16 mouse cellular contexts compared by ENCODE assay signal in the genomic region with DNA sequence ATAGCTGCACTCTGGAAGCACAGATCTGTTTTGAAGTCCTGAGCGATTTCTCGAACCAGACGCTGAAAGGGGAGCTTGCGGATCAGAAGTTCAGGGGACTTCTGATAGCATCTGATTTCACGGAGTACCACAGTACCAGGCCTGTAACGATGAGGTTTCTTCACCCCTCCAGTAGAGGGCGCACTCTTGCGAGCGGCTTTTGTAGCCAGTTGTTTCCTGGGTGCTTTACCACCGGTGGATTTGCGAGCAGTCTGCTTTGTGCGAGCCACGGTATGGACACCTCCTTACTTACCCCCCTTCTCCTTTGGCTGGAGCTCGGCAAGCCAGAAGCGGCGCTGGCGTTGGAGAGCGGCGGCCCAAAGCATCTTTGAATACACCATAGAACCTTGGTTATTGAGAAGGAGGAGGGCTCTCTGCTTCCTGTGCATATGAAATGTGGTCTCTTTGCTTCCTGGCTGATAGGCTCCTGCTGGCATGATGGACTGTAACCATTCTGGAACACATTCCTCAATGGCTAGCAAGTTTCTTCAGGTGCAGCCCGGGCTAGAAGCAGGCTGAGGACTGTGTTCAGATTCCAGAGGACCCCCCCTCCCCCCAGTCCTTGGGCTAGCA. TPM values are rescaled to one million over a fixed set of nuclear protein-coding genes. Genes with fewer than 3 reads are reported as not detected.
A peak's percentile ranks its signal among the peaks of the same experiment; 100 is the strongest.
DNase-seq lines count a peak whose midpoint lies in the region; ATAC-seq and TF ChIP-seq lines count a peak whose summit lies in the region.
"Had no signal": no experiment of that assay in that cellular context is flagged by ENCODE, and none has a peak within 500 bp of the region (broad histone marks: within the 10 kb centered on the region; RNA-seq: fewer than 3 reads in every experiment).

No protein-coding gene starts in this region.

- no peaks in the 10 kb centered on the region for H3K36me3 ChIP-seq in CH12.LX (replicated peaks in 1 of 2; ENCODE audit: control insufficient read depth in 1 of 2, insufficient read depth in 1 of 2, low read length in 1 of 2)
- no peaks in the 10 kb centered on the region for H3K36me3 ChIP-seq in liver, embryonic 14.5 days (replicated peaks; ENCODE audit: control insufficient read depth, insufficient read depth, low read depth)
- H3K36me3 ChIP-seq in forebrain, embryonic 14.5 days (ENCODE audit: control insufficient read depth, insufficient read depth, low read length) = no peaks in the 10 kb centered on the region
- H3K36me3 ChIP-seq in midbrain, postnatal 0 days (ENCODE audit: insufficient read depth, low read length) = no peaks in the 10 kb centered on the region
- H3K36me3 ChIP-seq: forebrain, embryonic 12.5 days; heart, embryonic 15.5 days; hindbrain, embryonic 13.5 days; limb, embryonic 12.5 days; midbrain, embryonic 12.5 days had no signal

- H3K4me2 ChIP-seq in CH12.LX (ENCODE audit: insufficient read depth, low read depth, poor library complexity, severe bottlenecking) = no peak overlapping the region
- H3K4me2 ChIP-seq in liver, embryonic 14.5 days (ENCODE audit: low read depth) = no peak overlapping the region
- no peak overlapping the region for H3K4me2 ChIP-seq in forebrain, embryonic 14.5 days (ENCODE audit: low read length)
- H3K4me2 ChIP-seq in midbrain, postnatal 0 days (ENCODE audit: low read depth, low read length, poor library complexity, severe bottlenecking) = no peak overlapping the region
- H3K4me2 ChIP-seq: forebrain, embryonic 12.5 days; heart, embryonic 15.5 days; hindbrain, embryonic 13.5 days; limb, embryonic 12.5 days; midbrain, embryonic 12.5 days had no signal

- in situ Hi-C loops in CH12.LX (cut with MboI; ENCODE audit: low pct_ligation_motif_present, low pct_unique_long_range_greater_than_20kb, low sequenced_read_pairs) = no loop called here

- no peak overlapping the region for H3K9ac ChIP-seq in CH12.LX (ENCODE audit: insufficient read depth, low read depth)
- H3K9ac ChIP-seq in liver, embryonic 14.5 days (replicated peaks) = no peak overlapping the region
- no peak overlapping the region for H3K9ac ChIP-seq in forebrain, embryonic 14.5 days (ENCODE audit: low read length)
- no peak overlapping the region for H3K9ac ChIP-seq in midbrain, postnatal 0 days (replicated peaks; ENCODE audit: low read length, poor library complexity, severe bottlenecking)
- H3K9ac ChIP-seq: forebrain, embryonic 12.5 days; heart, embryonic 15.5 days; hindbrain, embryonic 13.5 days; limb, embryonic 12.5 days; midbrain, embryonic 12.5 days had no signal

- no peak for ATAC-seq in liver, embryonic 14.5 days (ENCODE audit: insufficient read depth)
- no peak for ATAC-seq in forebrain, embryonic 14.5 days
- ATAC-seq in midbrain, postnatal 0 days (ENCODE audit: low FRiP score) = no peak
- ATAC-seq: CD4-positive, CD25-positive, alpha-beta regulatory T cell, adult 4 months had no signal

- intact Hi-C loops in left cerebral cortex, adult 2 months (cut with DNase I) = no loop called here
- intact Hi-C loops in left cerebral cortex, postnatal 4 days (cut with DNase I) = no loop called here

- no peak overlapping the region for H3K4me3 ChIP-seq in left cerebral cortex, adult 2 months
- no peak overlapping the region for H3K4me3 ChIP-seq in CH12.LX (replicated peaks in 1 of 3; ENCODE audit: low read depth in 2 of 3, low read length in 2 of 3, poor library complexity in 1 of 3)
- H3K4me3 ChIP-seq in bone marrow, adult 2 months (replicated peaks; ENCODE audit: control insufficient read depth, low read depth, low read length) = no peak overlapping the region
- no peak overlapping the region for H3K4me3 ChIP-seq in liver, embryonic 14.5 days (ENCODE audit: insufficient read depth in 1 of 2, low read depth in 2 of 2, low read length in 2 of 2)
- H3K4me3 ChIP-seq in forebrain, embryonic 14.5 days (ENCODE audit: low read depth, low read length) = no peak overlapping the region
- no peak overlapping the region for H3K4me3 ChIP-seq in midbrain, postnatal 0 days (ENCODE audit: low read depth, low read length)
- H3K4me3 ChIP-seq: forebrain, embryonic 12.5 days; heart, embryonic 15.5 days; hindbrain, embryonic 13.5 days; limb, embryonic 12.5 days; midbrain, embryonic 12.5 days; myocyte had no signal

- no peak for TF ChIP-seq POLR2A in CH12.LX (IDR thresholded peaks at IDR 0.05; ENCODE audit: low read depth, low read length)
- TF ChIP-seq POLR2A in bone marrow, adult 2 months (IDR thresholded peaks at IDR 0.05; ENCODE audit: borderline replicate concordance, control insufficient read depth, low read depth, low read length) = no peak

- DNase-seq in left cerebral cortex, adult 2 months (ENCODE audit: extremely low spot score in 1 of 2, low spot score in 2 of 2) = no peak
- no peak for DNase-seq in left cerebral cortex, postnatal 4 days
- DNase-seq in CH12.LX (ENCODE audit: extremely low read depth) = no peak
- DNase-seq in liver, embryonic 14.5 days (ENCODE audit: low read depth in 3 of 3, low spot score in 3 of 3) = no peak
- DNase-seq in forebrain, embryonic 14.5 days (ENCODE audit: low spot score) = no peak
- no peak for DNase-seq in midbrain, postnatal 0 days (ENCODE audit: low spot score)
- DNase-seq: cerebellum, adult 8-10 months; lung, postnatal 14 days had no signal

- WGBS in bone marrow, adult 2 months = 41% methylated on average over 20 of the region's 20 CpGs
- WGBS in liver, embryonic 14.5 days (ENCODE audit: insufficient replicate concordance) = 61% methylated on average over 20 of the region's 20 CpGs
- 82% methylated on average over 20 of the region's 20 CpGs for WGBS in forebrain, embryonic 14.5 days
- 83% methylated on average over 19 of the region's 20 CpGs for WGBS in midbrain, postnatal 0 days

- H3K4me1 ChIP-seq in CH12.LX (ENCODE audit: control insufficient read depth in 1 of 2, insufficient read depth in 2 of 2) = peaks cover under 1 to 6% of the 10 kb centered on the region in 2 experiments; a peak in 3 of 4 replicates
- H3K4me1 ChIP-seq in bone marrow, adult 2 months (ENCODE audit: control insufficient read depth, insufficient read depth, low read length) = peaks cover 3% of the 10 kb centered on the region
- H3K4me1 ChIP-seq in liver, embryonic 14.5 days (replicated peaks; ENCODE audit: control insufficient read depth in 2 of 2, insufficient read depth in 2 of 2, low read length in 1 of 2) = peaks cover 3 to 13% of the 10 kb centered on the region in 2 experiments; a peak in 3 of 4 replicates
- no peaks in the 10 kb centered on the region for H3K4me1 ChIP-seq in forebrain, embryonic 14.5 days (ENCODE audit: control insufficient read depth, insufficient read depth, low read length)
- peaks cover 2% of the 10 kb centered on the region; the same call in 1 of the 2 replicates for H3K4me1 ChIP-seq in midbrain, postnatal 0 days (ENCODE audit: insufficient read depth, low read length)

- no peaks in the 10 kb centered on the region for H3K9me3 ChIP-seq in CH12.LX (replicated peaks; ENCODE audit: low read length)
- H3K9me3 ChIP-seq in liver, embryonic 14.5 days (ENCODE audit: control insufficient read depth, low read length) = no peaks in the 10 kb centered on the region
- no peaks in the 10 kb centered on the region for H3K9me3 ChIP-seq in forebrain, embryonic 14.5 days (replicated peaks; ENCODE audit: control insufficient read depth, low read length)
- H3K9me3 ChIP-seq in midbrain, postnatal 0 days (ENCODE audit: low read length) = no peaks in the 10 kb centered on the region
- H3K9me3 ChIP-seq: heart, embryonic 15.5 days; hindbrain, embryonic 13.5 days; limb, embryonic 12.5 days had no signal

- dilution Hi-C loops in CH12.LX (cut with MboI; ENCODE audit: extremely low pct_ligation_motif_present, extremely low pct_unique_long_range_greater_than_20kb, low sequenced_read_pairs) = no loop called here

- H3K27ac ChIP-seq in left cerebral cortex, adult 2 months = no peak overlapping the region
- no peak overlapping the region for H3K27ac ChIP-seq in CH12.LX (ENCODE audit: insufficient read depth, low read depth)
- H3K27ac ChIP-seq in bone marrow, adult 2 months (ENCODE audit: control insufficient read depth, insufficient read depth, low read depth, low read length, poor library complexity) = no peak overlapping the region
- H3K27ac ChIP-seq in liver, embryonic 14.5 days = no peak overlapping the region
- no peak overlapping the region for H3K27ac ChIP-seq in forebrain, embryonic 14.5 days (ENCODE audit: low read depth, low read length)
- no peak overlapping the region for H3K27ac ChIP-seq in midbrain, postnatal 0 days (ENCODE audit: low read depth, low read length)
- H3K27ac ChIP-seq: forebrain, embryonic 12.5 days; heart, embryonic 15.5 days; hindbrain, embryonic 13.5 days; limb, embryonic 12.5 days; midbrain, embryonic 12.5 days had no signal

- no peak for TF ChIP-seq EP300 in CH12.LX (IDR thresholded peaks at IDR 0.05; ENCODE audit: low read length)
- TF ChIP-seq EP300 in liver, embryonic 14.5 days (IDR thresholded peaks at IDR 0.05; ENCODE audit: low read depth) = no peak

- TF ChIP-seq CTCF in left cerebral cortex, adult 2 months (IDR thresholded peaks at IDR 0.05) = peak; percentile 22
- peak; percentile 31 to 43; a peak in 3 of 4 replicates for TF ChIP-seq CTCF in CH12.LX (conservative IDR thresholded peaks at IDR 0.05 in 1 of 2, IDR thresholded peaks at IDR 0.05 in 1 of 2; ENCODE audit: low read depth in 2 of 2, low read length in 2 of 2)
- TF ChIP-seq CTCF in bone marrow, adult 2 months (IDR thresholded peaks at IDR 0.05; ENCODE audit: control insufficient read depth, insufficient read depth, low read length) = peak; percentile 25; the same call in 1 of the 2 replicates
- peak; percentile 68 for TF ChIP-seq CTCF in liver, embryonic 14.5 days (IDR thresholded peaks at IDR 0.05; ENCODE audit: low read depth)
- no peak for TF ChIP-seq CTCF in midbrain, postnatal 0 days (IDR thresholded peaks at IDR 0.05)

- no peaks in the 10 kb centered on the region for H3K79me2 ChIP-seq in CH12.LX (replicated peaks; ENCODE audit: control insufficient read depth, extremely low read depth, insufficient read depth, poor library complexity, severe bottlenecking)

- no peak for TF ChIP-seq RAD21 in CH12.LX (IDR thresholded peaks at IDR 0.05; ENCODE audit: low read depth, low read length)

- H3K27me3 ChIP-seq in CH12.LX (replicated peaks) = no peaks in the 10 kb centered on the region
- no peaks in the 10 kb centered on the region for H3K27me3 ChIP-seq in liver, embryonic 14.5 days (ENCODE audit: control insufficient read depth, insufficient read depth, low read length)
- no peaks in the 10 kb centered on the region for H3K27me3 ChIP-seq in forebrain, embryonic 14.5 days (replicated peaks; ENCODE audit: control insufficient read depth, insufficient read depth, low read length)
- H3K27me3 ChIP-seq in midbrain, postnatal 0 days (ENCODE audit: insufficient read depth, low read length) = no peaks in the 10 kb centered on the region
- H3K27me3 ChIP-seq: forebrain, embryonic 12.5 days; heart, embryonic 15.5 days; hindbrain, embryonic 13.5 days; limb, embryonic 12.5 days; midbrain, embryonic 12.5 days had no signal

RNA-seq across cellular contexts. Expression of a gene that starts 4.2 kb away (rescaled TPM):
- total RNA-seq in left cerebral cortex, adult 2 months (2021) = 1 to 10 TPM; 1.8 to 1.9 TPM
- 1 to 10 TPM; 8.3 to 8.5 TPM for total RNA-seq in left cerebral cortex, postnatal 4 days (2021)
- 7.8 and 8.5 TPM in 2 replicates for total RNA-seq in CH12.LX (2012; rRNA removed)
- total RNA-seq in CH12.LX (2014; rRNA removed) = 3.6 and 3.9 TPM in 2 replicates
- polyA plus RNA-seq in CH12.LX (2012; ENCODE audit: insufficient read length, low read depth) = 14.2 and 17.1 TPM in 2 replicates
- 0.23 and 1.3 TPM in 2 replicates for polyA plus RNA-seq in bone marrow, adult 2 months (2011; ENCODE audit: insufficient read depth, insufficient read length, low replicate concordance, missing spikeins)
- 2.4 and 2.8 TPM in 2 replicates for polyA plus RNA-seq in liver, embryonic 14.5 days (2012; rRNA removed)
- 1.7 and 2.5 TPM in 2 replicates for polyA plus RNA-seq in liver, embryonic 14.5 days (2014; fragmentation: Nextera tagmentation; extraction: Ambion mirVana)
- polyA plus RNA-seq in forebrain, embryonic 14.5 days (2014; fragmentation: Nextera tagmentation; extraction: Ambion mirVana) = 14.4 and 17.1 TPM in 2 replicates
- 9.3 and 10.2 TPM in 2 replicates for total RNA-seq in midbrain, postnatal 0 days (2014; rRNA removed)
- 4.2 and 4.3 TPM in 2 replicates for polyA plus RNA-seq in midbrain, postnatal 0 days (2015; fragmentation: Nextera tagmentation; extraction: Ambion mirVana)

RNA-seq across cellular contexts. Expression of a gene that starts 8.0 kb away (rescaled TPM):
- 1 to 10 TPM; 1.2 TPM for total RNA-seq in left cerebral cortex, adult 2 months (2021)
- 1 to 10 TPM in 1 of 2 experiments, under 1 TPM in 1; 0.60 to 1.2 TPM for total RNA-seq in left cerebral cortex, postnatal 4 days (2021)
- total RNA-seq in CH12.LX (2012; rRNA removed) = not detected in 2 replicates
- total RNA-seq in CH12.LX (2014; rRNA removed) = not detected in 2 replicates
- polyA plus RNA-seq in CH12.LX (2012; ENCODE audit: insufficient read length, low read depth) = not detected in 2 replicates
- 45.6 and 84.4 TPM in 2 replicates for polyA plus RNA-seq in bone marrow, adult 2 months (2011; ENCODE audit: insufficient read depth, insufficient read length, low replicate concordance, missing spikeins)
- 19.4 and 20.1 TPM in 2 replicates for polyA plus RNA-seq in liver, embryonic 14.5 days (2012; rRNA removed)
- 19.8 and 21.5 TPM in 2 replicates for polyA plus RNA-seq in liver, embryonic 14.5 days (2014; fragmentation: Nextera tagmentation; extraction: Ambion mirVana)
- 0.56 and 0.90 TPM in 2 replicates for polyA plus RNA-seq in forebrain, embryonic 14.5 days (2014; fragmentation: Nextera tagmentation; extraction: Ambion mirVana)
- 0.99 and 1.5 TPM in 2 replicates for total RNA-seq in midbrain, postnatal 0 days (2014; rRNA removed)
- 1.5 TPM in 2 replicates for polyA plus RNA-seq in midbrain, postnatal 0 days (2015; fragmentation: Nextera tagmentation; extraction: Ambion mirVana)
- polyA plus RNA-seq: CD4-positive, CD25-positive, alpha-beta regulatory T cell, adult 4 months had no signal

RNA-seq across cellular contexts. Expression of a gene that starts 38.4 kb away (rescaled TPM):
- 100 to 1,000 TPM; 429 to 479 TPM for total RNA-seq in left cerebral cortex, adult 2 months (2021)
- 100 to 1,000 TPM; 842 to 903 TPM for total RNA-seq in left cerebral cortex, postnatal 4 days (2021)
- 5,179 and 5,276 TPM in 2 replicates for total RNA-seq in CH12.LX (2012; rRNA removed)
- total RNA-seq in CH12.LX (2014; rRNA removed) = 7,033 and 7,473 TPM in 2 replicates
- 3,370 and 3,898 TPM in 2 replicates for polyA plus RNA-seq in CH12.LX (2012; ENCODE audit: insufficient read length, low read depth)
- polyA plus RNA-seq in bone marrow, adult 2 months (2011; ENCODE audit: insufficient read depth, insufficient read length, low replicate concordance, missing spikeins) = 1,266 and 1,894 TPM in 2 replicates
- 986 and 1,878 TPM in 2 replicates for polyA plus RNA-seq in liver, embryonic 14.5 days (2012; rRNA removed)
- polyA plus RNA-seq in liver, embryonic 14.5 days (2014; fragmentation: Nextera tagmentation; extraction: Ambion mirVana) = 1,452 and 1,510 TPM in 2 replicates
- polyA plus RNA-seq in forebrain, embryonic 14.5 days (2014; fragmentation: Nextera tagmentation; extraction: Ambion mirVana) = 1,359 and 1,743 TPM in 2 replicates
- total RNA-seq in midbrain, postnatal 0 days (2014; rRNA removed) = 768 and 939 TPM in 2 replicates
- polyA plus RNA-seq in midbrain, postnatal 0 days (2015; fragmentation: Nextera tagmentation; extraction: Ambion mirVana) = 982 and 1,027 TPM in 2 replicates
